Mouse (Mus musculus): ENCODE data around the gene Tmem217. TPM values are rescaled to one million over a fixed set of nuclear protein-coding genes. Genes with fewer than 3 reads are reported as not detected.

Tmem217 gene
- polyA plus RNA-seq, 1 experiment from 2014 or later: 1.8 TPM

- Histone ChIP-seq H3K4me2 (replicated peaks) (no peak overlapping the region), H3K9ac (no peak overlapping the region), H3K27me3 (no peaks in the 10 kb centered on the region), H3K4me1 (no peaks in the 10 kb centered on the region), H3K4me3 (no peak overlapping the region), H3K27ac (no peak overlapping the region), H3K9me3 (peaks cover 6% of the 10 kb centered on the region; the same call in 1 of the 2 replicates), H3K36me3 (no peaks in the 10 kb centered on the region)
- WGBS: 85% methylated on average over 2 of the region's 2 CpGs
- ATAC-seq (ENCODE audit: insufficient number of reproducible peaks, insufficient read depth, low FRiP score, low TSS enrichment): no peak
Measured at GRCm38 (mm10) chr17:29480256-29480655, 71.9 kb downstream of the Tmem217 start.

DNA sequence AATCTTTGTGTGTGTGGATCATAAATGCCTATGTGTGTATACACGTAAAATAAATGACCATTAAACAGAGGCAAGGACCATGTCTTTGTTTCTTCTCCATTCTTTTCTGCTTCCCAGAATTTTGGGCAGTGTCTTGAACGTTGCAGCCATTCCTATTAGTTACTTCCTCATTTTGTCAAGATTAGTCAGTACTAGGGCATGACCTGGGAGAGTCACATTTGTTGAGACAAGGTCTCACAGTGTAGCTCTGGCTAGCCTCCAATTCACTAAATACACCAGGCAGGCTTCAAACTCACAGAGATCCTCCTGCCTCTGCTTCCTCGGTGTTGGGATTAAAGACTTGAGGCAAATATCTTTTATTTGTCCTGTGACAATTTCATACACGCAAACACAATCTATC lies 73.9 kb downstream of the Tmem217 start:
- WGBS: 89% methylated on average over 4 of the region's 4 CpGs
- Histone ChIP-seq H3K9me3 (peaks cover 6% of the 10 kb centered on the region; the same call in 1 of the 2 replicates), H3K36me3 (no peaks in the 10 kb centered on the region), H3K27ac (no peak overlapping the region), H3K4me1 (no peaks in the 10 kb centered on the region), H3K9ac (no peak overlapping the region), H3K27me3 (no peaks in the 10 kb centered on the region), H3K4me2 (replicated peaks) (no peak overlapping the region), H3K4me3 (no peak overlapping the region)
- no peak for ATAC-seq (ENCODE audit: insufficient number of reproducible peaks, insufficient read depth, low FRiP score, low TSS enrichment)

DNA sequence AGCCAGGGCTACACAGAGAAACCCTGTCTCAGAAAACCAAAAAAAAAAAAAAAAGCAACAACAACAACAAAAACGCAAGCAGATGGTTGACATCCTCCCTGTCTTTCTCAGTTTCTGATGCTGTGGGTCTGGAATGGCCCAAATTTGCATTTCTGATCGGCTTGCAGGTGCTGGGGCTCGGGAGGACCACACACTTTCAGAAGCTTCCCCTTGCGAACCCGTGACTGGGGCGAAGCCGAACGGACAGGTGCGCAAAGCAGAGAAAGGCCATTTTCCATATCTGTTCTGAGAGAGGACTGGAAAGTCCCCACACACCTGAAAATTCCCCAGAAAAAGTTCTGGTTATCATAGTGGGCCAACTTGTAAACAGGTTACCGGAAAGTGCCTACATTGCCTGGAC lies 74.8 kb downstream of the Tmem217 start:
- Histone ChIP-seq H3K36me3 (no peaks in the 10 kb centered on the region), H3K9ac (no peak overlapping the region), H3K4me1 (no peaks in the 10 kb centered on the region), H3K9me3 (0 out of 2 replicates have a peak, but pooled peaks cover under 1% of the 10 kb centered on the region), H3K27me3 (no peaks in the 10 kb centered on the region), H3K27ac (no peak overlapping the region), H3K4me3 (no peak overlapping the region), H3K4me2 (replicated peaks) (no peak overlapping the region)
- WGBS: 89% methylated on average over 10 of the region's 10 CpGs
- ATAC-seq (ENCODE audit: insufficient number of reproducible peaks, insufficient read depth, low FRiP score, low TSS enrichment): no peak

DNA sequence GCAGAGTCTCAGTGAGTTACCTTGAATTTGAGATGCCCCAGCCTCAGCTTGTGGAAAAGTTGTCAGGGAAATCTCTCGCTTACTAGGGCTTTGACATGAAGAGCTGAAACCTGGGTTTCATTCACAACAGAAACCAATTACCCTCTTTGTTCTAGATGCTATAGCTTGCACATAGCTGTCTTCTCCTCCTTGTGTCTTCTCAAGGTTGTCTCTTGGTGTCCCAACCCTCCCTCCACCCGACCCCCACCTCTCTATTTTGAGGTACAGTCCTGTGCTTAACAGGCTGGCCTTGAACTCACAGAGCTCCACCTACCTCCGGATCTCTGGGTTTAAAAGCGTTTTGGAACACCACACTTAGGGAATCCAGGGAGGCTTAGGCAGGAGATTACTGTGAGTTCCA lies 75.7 kb downstream of the Tmem217 start:
- WGBS: 71% methylated on average over 4 of the region's 4 CpGs
- no peak overlapping the region for H3K4me2 ChIP-seq (replicated peaks)
- H3K9me3 ChIP-seq: no peaks in the 10 kb centered on the region
- no peak overlapping the region for H3K4me3 ChIP-seq
- no peak for ATAC-seq (ENCODE audit: insufficient number of reproducible peaks, insufficient read depth, low FRiP score, low TSS enrichment)
- no peaks in the 10 kb centered on the region for H3K27me3 ChIP-seq
- H3K27ac ChIP-seq: no peak overlapping the region
- H3K4me1 ChIP-seq: no peaks in the 10 kb centered on the region
- H3K9ac ChIP-seq: no peak overlapping the region
- H3K36me3 ChIP-seq: no peaks in the 10 kb centered on the region

Small RNA genes within 50 kb of the gene (microRNA-seq; reads per million reads assigned to microRNA genes)
- not detected for gene Mir7667

Other genes with a start within 250 kb of the Tmem217 start
- gene Pi16, start 234.7 kb downstream of the Tmem217 start, polyA plus RNA-seq (2016; fragmentation: Nextera tagmentation; extraction: Ambion mirVana): 0.49 and 0.59 TPM in 2 replicates
- 420 and 454 TPM in 2 replicates for gene Mtch1, start 204.5 kb downstream of the Tmem217 start, polyA plus RNA-seq (2016; fragmentation: Nextera tagmentation; extraction: Ambion mirVana)
- 9.2 and 9.3 TPM in 2 replicates for gene Fgd2, start 191.5 kb downstream of the Tmem217 start, polyA plus RNA-seq (2016; fragmentation: Nextera tagmentation; extraction: Ambion mirVana)
- 20.1 and 20.3 TPM in 2 replicates for gene Pim1, start 61.6 kb downstream of the Tmem217 start, polyA plus RNA-seq (2016; fragmentation: Nextera tagmentation; extraction: Ambion mirVana)
- not detected in 2 replicates for gene Gm17657, start 2.7 kb downstream of the Tmem217 start, polyA plus RNA-seq (2016; fragmentation: Nextera tagmentation; extraction: Ambion mirVana)
- gene Tbc1d22b, start 2.6 kb downstream of the Tmem217 start, polyA plus RNA-seq (2016; fragmentation: Nextera tagmentation; extraction: Ambion mirVana): 19.0 and 19.1 TPM in 2 replicates
- 109 and 110 TPM in 2 replicates for gene Rnf8, start 62.4 kb upstream of the Tmem217 start, polyA plus RNA-seq (2016; fragmentation: Nextera tagmentation; extraction: Ambion mirVana)
- gene Gm28043, start 62.5 kb upstream of the Tmem217 start, polyA plus RNA-seq (2016; fragmentation: Nextera tagmentation; extraction: Ambion mirVana): 4.0 TPM in 2 replicates
- 142 and 147 TPM in 2 replicates for gene Cmtr1, start 108.2 kb upstream of the Tmem217 start, polyA plus RNA-seq (2016; fragmentation: Nextera tagmentation; extraction: Ambion mirVana)
- 15.3 and 15.9 TPM in 2 replicates for gene Ccdc167, start 164.7 kb upstream of the Tmem217 start, polyA plus RNA-seq (2016; fragmentation: Nextera tagmentation; extraction: Ambion mirVana)